Mouse (Mus musculus) liver, embryonic 12.5 days (tissue): Measurements from ENCODE around the gene Ppp1ca. TPM values are rescaled to one million over a fixed set of nuclear protein-coding genes. Genes with fewer than 3 reads are reported as not detected.

Experiments used
- ATAC-seq: fragments of 200-750 bp; cut with Nextera tagmentation; 2 replicates; pipeline ENCODE4 v1.8.0; 2017; ENCODE audit warnings: moderate number of reproducible peaks, mild to moderate bottlenecking, moderate library complexity
- H3K27ac ChIP-seq: fragments of 300-500 bp; sonication (generic); 2 replicates; pipeline ENCODE4 v1.5.1; 2016; ENCODE audit warnings: mild to moderate bottlenecking
- H3K27me3 ChIP-seq: fragments of 300-500 bp; sonication (generic); replicated peaks from 2 replicates; pipeline ENCODE4 v1.6.1; 2016; ENCODE audit warnings: mild to moderate bottlenecking, moderate library complexity
- H3K36me3 ChIP-seq: fragments of 300-500 bp; sonication (generic); 2 replicates; pipeline ENCODE4 v1.6.1; 2016; ENCODE audit warnings: mild to moderate bottlenecking, moderate library complexity
- H3K4me1 ChIP-seq: fragments of 300-500 bp; sonication (generic); 2 replicates; pipeline ENCODE4 v1.6.1; 2016
- H3K4me2 ChIP-seq: fragments of 300-500 bp; sonication (generic); 2 replicates; pipeline ENCODE4 v1.6.1; 2016; ENCODE audit warnings: mild to moderate bottlenecking, moderate library complexity
- H3K4me3 ChIP-seq: fragments of 300-500 bp; sonication (generic); 2 replicates; pipeline ENCODE4 v1.5.1; 2016; ENCODE audit warnings: mild to moderate bottlenecking, moderate library complexity
- H3K9ac ChIP-seq: fragments of 300-500 bp; sonication (generic); 2 replicates; pipeline ENCODE4 v1.6.1; 2016; ENCODE audit warnings: mild to moderate bottlenecking, moderate library complexity
- H3K9me3 ChIP-seq: fragments of 300-500 bp; sonication (generic); replicated peaks from 2 replicates; pipeline ENCODE4 v1.6.1; 2016; ENCODE audit warnings: mild to moderate bottlenecking, moderate library complexity
- WGBS: fragments of 180-500 bp; shearing (Covaris S2); methylation state at CpG from one replicate; pipeline ENCODE4 v1.1.7; 2016; ENCODE audit not compliant: insufficient replicate concordance; 5-methylcytosine and 5-hydroxymethylcytosine counted together
- polyA plus RNA-seq: library from polyadenylated mRNA; unstranded; fragments of >200 nt; fragmentation: Nextera tagmentation; extraction: Ambion mirVana; gene quantifications from 2 replicates; pipeline ENCODE4 v1.2.1, GENCODE M21; 2016

Gene Ppp1ca
- polyA plus RNA-seq, 1 experiment from 2014 or later, result 577 TPM

- H3K36me3 ChIP-seq, result peaks cover 82% of the 10 kb centered on the region
Observed at GRCm38 (mm10) chr19:4156771-4157170, 35.1 kb upstream of the Ppp1ca start.

GRCm38 (mm10) chr19:4159049-4159448 lies 32.8 kb upstream of the Ppp1ca start:
- Histone ChIP-seq H3K27ac (no peak overlapping the region), H3K4me2 (no peak overlapping the region), H3K9ac (no peak overlapping the region), H3K4me1 (peaks cover 41% of the 10 kb centered on the region), H3K27me3 (no peaks in the 10 kb centered on the region), H3K9me3 (no peaks in the 10 kb centered on the region), H3K4me3 (no peak overlapping the region), H3K36me3 (peaks cover 63% of the 10 kb centered on the region)
- 87% methylated on average over 8 of the region's 8 CpGs for WGBS
- no peak for ATAC-seq

More at GRCm38 (mm10) chr19:4156771-4157170, 35.1 kb upstream of the Ppp1ca start:
- Histone ChIP-seq H3K27ac (no peak overlapping the region; the same call in 1 of the 2 replicates), H3K9ac (no peak overlapping the region), H3K4me2 (no peak overlapping the region), H3K9me3 (no peaks in the 10 kb centered on the region), H3K4me3 (no peak overlapping the region), H3K27me3 (no peaks in the 10 kb centered on the region), H3K4me1 (peaks cover 34% of the 10 kb centered on the region)
- ATAC-seq, result no peak
- 85% methylated on average over 12 of the region's 12 CpGs for WGBS

- Histone ChIP-seq H3K27ac (peak within 1 kb of the TSS; percentile 73), H3K9ac (peak within 1 kb of the TSS; percentile 77), H3K4me3 (peak within 1 kb of the TSS; percentile 76), H3K4me2 (peak within 1 kb of the TSS; percentile 92), H3K9me3 (no peaks in the 10 kb centered on the region), H3K36me3 (peaks cover 38% of the 10 kb centered on the region), H3K4me1 (peaks cover 48% of the 10 kb centered on the region), H3K27me3 (no peaks in the 10 kb centered on the region)
- peak; percentile 80 for ATAC-seq
- 5% methylated on average over 42 of the region's 42 CpGs for WGBS
Observed at GRCm38 (mm10) chr19:4162646-4163542, 29.0 kb upstream of the Ppp1ca start, which contains the start of gene Rps6kb2. TSS of gene Rps6kb2 (minus strand) at chr19:4163354.

- Histone ChIP-seq H3K9ac (peak overlapping the region; percentile 77), H3K4me3 (peak overlapping the region; percentile 76), H3K9me3 (no peaks in the 10 kb centered on the region), H3K27me3 (no peaks in the 10 kb centered on the region), H3K4me1 (peaks cover 51% of the 10 kb centered on the region), H3K27ac (peak overlapping the region; percentile 73), H3K4me2 (peak overlapping the region; percentile 92), H3K36me3 (peaks cover 32% of the 10 kb centered on the region)
- ATAC-seq, result peak; percentile 25; the same call in 1 of the 2 replicates
- 28% methylated on average over 4 of the region's 4 CpGs for WGBS
Observed at GRCm38 (mm10) chr19:4163543-4163887, 28.4 kb upstream of the Ppp1ca start.

DNA sequence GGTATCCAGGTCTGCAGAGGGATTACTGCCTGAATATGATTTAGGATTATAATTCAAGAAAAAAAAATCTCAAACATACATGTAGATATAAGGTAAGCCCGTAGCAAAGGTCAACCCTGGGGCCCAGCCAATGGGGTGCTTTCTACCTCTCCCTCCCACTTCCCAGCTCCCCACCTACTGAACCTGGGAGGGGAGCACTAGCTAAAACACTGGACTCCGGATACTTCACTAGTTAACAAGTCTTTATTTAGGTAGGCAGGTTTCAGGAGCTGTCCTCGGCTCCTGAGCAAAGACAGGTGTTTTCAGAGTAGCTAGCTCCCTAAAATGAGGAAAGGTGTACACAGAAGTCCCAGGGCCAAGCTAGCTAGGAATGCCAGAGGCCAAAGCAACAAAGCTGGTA lies 27.8 kb upstream of the Ppp1ca start:
- ATAC-seq, result no peak
- H3K27ac ChIP-seq, result peak overlapping the region; percentile 73
- H3K9ac ChIP-seq, result no peak overlapping the region
- peaks cover 57% of the 10 kb centered on the region for H3K4me1 ChIP-seq
- H3K36me3 ChIP-seq, result peaks cover 26% of the 10 kb centered on the region
- H3K27me3 ChIP-seq, result no peaks in the 10 kb centered on the region
- peak overlapping the region; percentile 92 for H3K4me2 ChIP-seq
- WGBS, result 80% methylated on average over 3 of the region's 3 CpGs
- no peaks in the 10 kb centered on the region for H3K9me3 ChIP-seq
- peak overlapping the region; percentile 76; the same call in 1 of the 2 replicates for H3K4me3 ChIP-seq

DNA sequence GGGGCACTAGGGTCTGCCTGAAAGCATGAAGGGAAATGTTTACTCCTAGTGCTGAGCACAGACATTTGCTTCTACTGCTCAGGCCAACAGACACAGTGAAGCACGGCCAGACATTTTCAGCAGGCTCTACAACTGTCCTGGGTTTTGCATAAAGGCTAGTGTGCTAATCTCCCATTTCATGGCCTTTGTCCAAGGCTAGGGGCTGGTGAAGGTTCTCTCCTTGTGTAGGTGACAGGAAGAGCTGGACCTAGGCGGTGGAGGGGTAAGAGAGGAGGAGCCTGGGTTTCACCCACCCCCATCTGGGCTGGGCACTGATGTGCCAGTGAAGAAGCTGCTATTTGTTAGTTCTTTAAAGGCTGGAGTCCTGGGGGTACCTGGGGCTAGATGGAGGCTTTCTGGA lies 27.1 kb upstream of the Ppp1ca start:
- Histone ChIP-seq H3K4me2 (no peak overlapping the region), H3K27me3 (no peaks in the 10 kb centered on the region), H3K4me3 (no peak overlapping the region), H3K36me3 (peaks cover 20% of the 10 kb centered on the region), H3K27ac (peak overlapping the region; percentile 63; the same call in 1 of the 2 replicates), H3K9me3 (no peaks in the 10 kb centered on the region), H3K4me1 (peaks cover 60% of the 10 kb centered on the region), H3K9ac (0 out of 2 replicates have a peak overlapping the region, but pooled peaks have one; percentile 32)
- 67% methylated on average over 2 of the region's 2 CpGs for WGBS
- no peak for ATAC-seq

DNA sequence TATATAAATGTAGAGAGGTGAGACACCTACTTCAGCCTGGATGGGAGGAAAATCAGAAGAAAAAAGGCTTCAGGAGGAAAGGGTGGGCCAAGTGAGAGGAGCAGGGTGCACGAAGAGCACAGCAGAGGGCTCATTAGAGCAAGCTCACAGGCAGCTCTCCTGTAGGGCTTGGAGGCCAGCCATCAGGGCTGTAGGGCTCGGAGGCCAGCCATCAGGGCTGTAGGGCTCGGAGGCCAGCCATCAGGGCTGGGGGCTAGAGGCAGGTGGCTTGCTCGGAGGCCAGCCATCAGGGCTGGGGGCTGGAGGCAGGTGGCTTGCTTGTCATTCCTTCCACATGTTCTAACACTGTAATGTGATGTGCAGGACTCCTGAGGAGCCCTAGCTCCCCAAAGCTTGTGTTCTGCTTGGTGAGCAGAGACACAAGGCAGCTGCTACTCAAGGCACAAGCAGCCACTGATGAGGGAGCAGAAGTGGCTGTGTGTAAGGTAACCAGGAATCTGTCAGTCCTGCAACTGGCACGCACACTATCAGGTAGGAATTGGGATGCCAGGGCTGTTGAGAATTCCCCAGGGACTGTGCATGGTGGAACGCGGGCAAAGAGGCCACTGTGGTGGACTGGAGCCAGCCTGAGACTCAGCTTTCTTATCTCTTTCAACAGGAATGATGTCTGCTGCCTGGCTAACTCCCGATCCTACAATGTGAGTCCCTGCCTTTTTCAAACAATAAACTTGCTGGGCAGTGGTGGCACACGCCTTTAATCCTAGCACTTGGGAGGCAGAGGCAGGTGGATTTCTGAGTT lies 25.0 kb upstream of the Ppp1ca start:
- ATAC-seq, result no peak
- Histone ChIP-seq H3K27ac (no peak overlapping the region), H3K4me2 (no peak overlapping the region; the same call in 1 of the 2 replicates), H3K9ac (peak overlapping the region; percentile 12; the same call in 1 of the 2 replicates), H3K4me3 (no peak overlapping the region), H3K4me1 (peaks cover 76% of the 10 kb centered on the region), H3K27me3 (no peaks in the 10 kb centered on the region; the same call in 1 of the 2 replicates), H3K36me3 (peaks cover 2% of the 10 kb centered on the region), H3K9me3 (no peaks in the 10 kb centered on the region)
- 68% methylated on average over 9 of the region's 9 CpGs for WGBS

DNA sequence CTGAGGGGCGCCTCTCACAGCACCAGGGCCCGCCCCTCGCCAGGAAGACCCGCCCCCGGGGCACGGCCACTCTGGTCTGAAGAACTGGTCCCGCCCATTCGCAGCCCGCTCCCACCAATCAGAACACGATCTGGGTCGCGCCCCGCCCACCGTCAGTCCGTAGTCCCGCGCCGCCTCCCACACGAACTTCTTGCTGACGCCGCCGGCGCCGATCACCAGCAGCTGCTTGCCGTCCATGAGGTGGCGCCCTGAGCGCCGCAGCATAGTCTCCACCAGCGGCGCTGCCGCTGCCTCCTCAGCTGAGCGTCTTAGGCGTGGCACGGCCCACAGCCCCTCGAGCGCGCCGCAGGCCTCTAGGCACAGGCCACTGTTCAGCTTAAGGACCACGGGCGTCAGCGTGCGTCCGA lies 22.5 kb upstream of the Ppp1ca start:
- Histone ChIP-seq H3K27ac (peak overlapping the region; percentile 81), H3K9me3 (no peaks in the 10 kb centered on the region), H3K4me2 (peak overlapping the region; percentile 97), H3K36me3 (no peaks in the 10 kb centered on the region), H3K27me3 (peaks cover 6% of the 10 kb centered on the region; the same call in 1 of the 2 replicates), H3K9ac (peak overlapping the region; percentile 82), H3K4me1 (peaks cover 61% of the 10 kb centered on the region), H3K4me3 (peak overlapping the region; percentile 62)
- peak; percentile 94 for ATAC-seq
- 2% methylated on average over 43 of the region's 43 CpGs for WGBS

DNA sequence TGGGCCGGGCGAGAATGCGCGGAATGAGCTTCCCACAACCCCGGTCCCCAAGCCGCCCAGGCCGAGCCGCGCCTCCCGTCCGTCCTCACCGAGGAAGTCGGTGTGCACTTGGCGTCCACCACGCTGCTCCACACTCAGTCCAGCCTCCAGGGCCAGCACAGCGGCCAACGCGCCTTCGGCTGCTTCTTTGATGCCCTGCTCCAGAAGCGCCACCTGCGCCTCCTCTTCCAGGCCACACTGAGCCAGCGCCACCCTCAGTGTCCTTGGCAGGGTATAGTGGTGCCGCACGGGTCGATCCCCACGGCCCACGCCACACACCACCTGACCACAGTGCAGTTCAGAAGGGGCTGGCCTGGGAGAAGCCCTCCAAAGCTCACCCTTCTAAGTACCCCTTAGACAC lies 22.1 kb upstream of the Ppp1ca start:
- peak; percentile 41 for ATAC-seq
- 16% methylated on average over 27 of the region's 27 CpGs for WGBS
- peaks cover 11% of the 10 kb centered on the region; the same call in 1 of the 2 replicates for H3K27me3 ChIP-seq

DNA sequence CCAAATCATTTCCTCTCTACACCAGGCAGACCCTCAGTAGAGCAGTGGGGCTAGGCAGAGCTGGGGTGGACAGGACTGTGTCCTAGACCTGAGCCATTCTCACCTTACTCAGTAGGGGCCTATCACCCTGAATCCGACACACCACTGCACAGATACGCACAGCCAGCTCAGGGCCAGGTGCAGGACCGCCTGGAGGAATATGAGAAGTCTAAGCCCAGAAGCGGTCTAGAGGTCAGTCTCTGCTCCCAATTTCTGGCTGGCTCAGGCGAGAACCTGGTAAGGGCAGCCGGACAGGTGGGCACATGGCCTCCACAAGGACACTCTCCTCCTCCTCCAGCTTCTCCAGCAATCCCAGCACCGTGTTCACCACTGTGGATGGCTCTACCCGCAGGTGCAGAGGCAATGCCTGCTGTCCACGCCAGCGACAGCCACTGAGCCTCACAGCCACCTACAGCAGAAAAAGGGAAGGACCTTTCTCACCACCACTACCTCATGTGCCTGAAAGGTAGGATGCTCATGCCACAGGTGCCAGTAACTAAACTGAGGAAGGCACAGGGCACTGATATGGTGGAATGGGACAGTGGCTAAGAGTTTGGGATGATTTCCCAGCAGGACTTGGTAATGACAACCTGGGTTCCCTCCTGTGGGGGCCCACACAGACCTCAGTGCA lies 21.0 kb upstream of the Ppp1ca start:
- 79% methylated on average over 10 of the region's 10 CpGs for WGBS
- no peak overlapping the region for H3K27ac ChIP-seq

More for the DNA sequence above, 22.1 kb upstream of the Ppp1ca start:
- no peaks in the 10 kb centered on the region for H3K36me3 ChIP-seq
- peak overlapping the region; percentile 82 for H3K9ac ChIP-seq
- peak overlapping the region; percentile 97 for H3K4me2 ChIP-seq
- H3K27ac ChIP-seq, result peak overlapping the region; percentile 81
- peak overlapping the region; percentile 62 for H3K4me3 ChIP-seq
- no peaks in the 10 kb centered on the region for H3K9me3 ChIP-seq
- peaks cover 57% of the 10 kb centered on the region for H3K4me1 ChIP-seq

More for the DNA sequence above, 21.0 kb upstream of the Ppp1ca start:
- no peak overlapping the region for H3K4me2 ChIP-seq
- no peak overlapping the region for H3K4me3 ChIP-seq
- H3K9me3 ChIP-seq, result no peaks in the 10 kb centered on the region
- peaks cover 11% of the 10 kb centered on the region for H3K27me3 ChIP-seq
- ATAC-seq, result no peak
- no peaks in the 10 kb centered on the region for H3K36me3 ChIP-seq
- no peak overlapping the region for H3K9ac ChIP-seq
- H3K4me1 ChIP-seq, result peaks cover 59% of the 10 kb centered on the region
